ENCODE assay signal across 16 mouse cellular contexts in genomic region chr1:193705205-193705604, GRCm38 (mm10).
A peak's percentile ranks its signal among the peaks of the same experiment; 100 is the strongest.
DNase-seq lines count a peak whose midpoint lies in the region; ATAC-seq lines count a peak whose summit lies in the region.
"Had no signal": no experiment of that assay in that cellular context is flagged by ENCODE, and none has a peak within 500 bp of the region (broad histone marks: within the 10 kb centered on the region; RNA-seq: fewer than 3 reads in every experiment).

No protein-coding gene starts in this region.

- no peak overlapping the region for H3K27ac ChIP-seq in kidney, embryonic 15.5 days
- H3K27ac ChIP-seq in midbrain, embryonic 10.5 days (replicated peaks): no peak overlapping the region
- H3K27ac ChIP-seq in midbrain, embryonic 15.5 days: no peak overlapping the region
- H3K27ac ChIP-seq in forebrain, embryonic 16.5 days (ENCODE audit: low read length): no peak overlapping the region
- H3K27ac ChIP-seq: embryonic facial prominence, embryonic 10.5 days; gastrocnemius, adult 2 months; heart, embryonic 15.5 days; limb, embryonic 12.5 days; lung, embryonic 15.5 days had no signal

- no peak overlapping the region for H3K9ac ChIP-seq in kidney, embryonic 15.5 days
- no peak overlapping the region for H3K9ac ChIP-seq in midbrain, embryonic 15.5 days
- no peak overlapping the region for H3K9ac ChIP-seq in forebrain, embryonic 16.5 days (replicated peaks; ENCODE audit: low read depth, low read length)
- H3K9ac ChIP-seq: forebrain, postnatal 0 days; heart, embryonic 15.5 days; limb, embryonic 12.5 days; lung, embryonic 15.5 days had no signal

- H3K36me3 ChIP-seq in kidney, embryonic 15.5 days: no peaks in the 10 kb centered on the region
- no peaks in the 10 kb centered on the region for H3K36me3 ChIP-seq in midbrain, embryonic 10.5 days
- H3K36me3 ChIP-seq in midbrain, embryonic 15.5 days (replicated peaks): no peaks in the 10 kb centered on the region
- no peaks in the 10 kb centered on the region for H3K36me3 ChIP-seq in forebrain, embryonic 16.5 days (ENCODE audit: control insufficient read depth, insufficient read depth)
- H3K36me3 ChIP-seq: embryonic facial prominence, embryonic 10.5 days; heart, embryonic 15.5 days; limb, embryonic 12.5 days; lung, embryonic 15.5 days had no signal

- 50% methylated on average over 2 of the region's 2 CpGs for WGBS in kidney, embryonic 15.5 days
- WGBS in midbrain, embryonic 10.5 days: 31% methylated on average over 2 of the region's 2 CpGs
- WGBS in midbrain, embryonic 15.5 days: 30% methylated on average over 2 of the region's 2 CpGs
- WGBS in forebrain, embryonic 16.5 days: 35% methylated on average over 2 of the region's 2 CpGs

- no peak for ATAC-seq in kidney, embryonic 15.5 days (replicated peaks; ENCODE audit: low FRiP score)
- no peak for ATAC-seq in midbrain, embryonic 15.5 days (replicated peaks)
- no peak for ATAC-seq in forebrain, embryonic 16.5 days
- ATAC-seq: forebrain, postnatal 0 days had no signal

- no peaks in the 10 kb centered on the region for H3K9me3 ChIP-seq in kidney, embryonic 15.5 days (replicated peaks)
- no peaks in the 10 kb centered on the region for H3K9me3 ChIP-seq in midbrain, embryonic 10.5 days (replicated peaks)
- no peaks in the 10 kb centered on the region for H3K9me3 ChIP-seq in midbrain, embryonic 15.5 days
- H3K9me3 ChIP-seq in forebrain, embryonic 16.5 days (ENCODE audit: control insufficient read depth, low read length): no peaks in the 10 kb centered on the region
- H3K9me3 ChIP-seq: embryonic facial prominence, embryonic 10.5 days; heart, embryonic 15.5 days; limb, embryonic 12.5 days; lung, embryonic 15.5 days; megakaryocyte, embryonic 14.5 days had no signal

- peak; percentile 2 to 8 for DNase-seq in kidney, adult 8-10 months
- DNase-seq in midbrain, embryonic 10.5 days (ENCODE audit: low spot score): peak; percentile 25
- peak; percentile 70 to 75 for DNase-seq in adrenal gland, postnatal 36 days
- DNase-seq in thymus, adult 18-20 months: no peak
- DNase-seq: forebrain, postnatal 0 days; gastrocnemius, adult 2 months; retina, postnatal 1 day had no signal

- no peak overlapping the region for H3K4me3 ChIP-seq in kidney, embryonic 15.5 days (replicated peaks)
- H3K4me3 ChIP-seq in midbrain, embryonic 10.5 days: no peak overlapping the region
- no peak overlapping the region for H3K4me3 ChIP-seq in midbrain, embryonic 15.5 days
- no peak overlapping the region for H3K4me3 ChIP-seq in forebrain, embryonic 16.5 days (replicated peaks; ENCODE audit: low read length)
- H3K4me3 ChIP-seq: embryonic facial prominence, embryonic 10.5 days; erythroblast, embryonic 14.5 days; gastrocnemius, adult 2 months; heart, embryonic 15.5 days; limb, embryonic 12.5 days; lung, embryonic 15.5 days; megakaryocyte, embryonic 14.5 days had no signal

- 0 out of 2 replicates have a peak, but pooled peaks cover 5% of the 10 kb centered on the region for H3K27me3 ChIP-seq in kidney, embryonic 15.5 days
- H3K27me3 ChIP-seq in midbrain, embryonic 10.5 days (ENCODE audit: low read depth, poor library complexity, severe bottlenecking): peaks cover 37% of the 10 kb centered on the region
- H3K27me3 ChIP-seq in midbrain, embryonic 15.5 days (replicated peaks): no peaks in the 10 kb centered on the region
- H3K27me3 ChIP-seq in forebrain, embryonic 16.5 days (replicated peaks; ENCODE audit: control insufficient read depth, insufficient read depth, low read length): no peaks in the 10 kb centered on the region
- H3K27me3 ChIP-seq: limb, embryonic 12.5 days; lung, embryonic 15.5 days had no signal

- H3K4me1 ChIP-seq in kidney, embryonic 15.5 days: peaks cover 10% of the 10 kb centered on the region
- peaks cover 24% of the 10 kb centered on the region for H3K4me1 ChIP-seq in midbrain, embryonic 10.5 days
- peaks cover 12% of the 10 kb centered on the region for H3K4me1 ChIP-seq in midbrain, embryonic 15.5 days
- peaks cover 10% of the 10 kb centered on the region for H3K4me1 ChIP-seq in forebrain, embryonic 16.5 days (replicated peaks; ENCODE audit: control insufficient read depth, insufficient read depth, low read length)

- H3K4me2 ChIP-seq in kidney, embryonic 15.5 days: no peak overlapping the region
- H3K4me2 ChIP-seq in midbrain, embryonic 15.5 days: no peak overlapping the region
- no peak overlapping the region for H3K4me2 ChIP-seq in forebrain, embryonic 16.5 days (ENCODE audit: low read length)
- H3K4me2 ChIP-seq: heart, embryonic 15.5 days; limb, embryonic 12.5 days; lung, embryonic 15.5 days had no signal

Comparison
In these comparisons a context has a peak if more than half of its experiments do, and no peak if none do; other contexts are left out.
1. DNase-seq: peak in kidney, adult 8-10 months (2 of 2), midbrain, embryonic 10.5 days (single experiment) and adrenal gland, postnatal 36 days (2 of 2); none in thymus, adult 18-20 months (0 of 2).